15 mouse cellular contexts compared by ENCODE assay signal in genomic region chr1:37742602-37743270, GRCm38 (mm10). TPM values are rescaled to one million over a fixed set of nuclear protein-coding genes. Genes with fewer than 3 reads are reported as not detected.
DNase-seq lines count a peak whose midpoint lies in the region; ATAC-seq lines count a peak whose summit lies in the region.
"Had no signal": no experiment of that assay in that cellular context is flagged by ENCODE, and none has a peak within 500 bp of the region (broad histone marks: within the 10 kb centered on the region; RNA-seq: fewer than 3 reads in every experiment).

No protein-coding gene starts in this region.

- no peaks in the 10 kb centered on the region for H3K9me3 ChIP-seq in forebrain, embryonic 13.5 days (replicated peaks)
- 0 out of 2 replicates have a peak, but pooled peaks cover 2% of the 10 kb centered on the region for H3K9me3 ChIP-seq in forebrain, embryonic 10.5 days
- H3K9me3 ChIP-seq in hindbrain, embryonic 10.5 days = no peaks in the 10 kb centered on the region
- peaks cover 5% of the 10 kb centered on the region; the same call in 1 of the 2 replicates for H3K9me3 ChIP-seq in midbrain, embryonic 12.5 days
- no peaks in the 10 kb centered on the region for H3K9me3 ChIP-seq in kidney, embryonic 16.5 days (ENCODE audit: low read length)
- H3K9me3 ChIP-seq: liver, embryonic 13.5 days had no signal

- no peak overlapping the region for H3K4me3 ChIP-seq in forebrain, embryonic 13.5 days
- H3K4me3 ChIP-seq in forebrain, embryonic 10.5 days = no peak overlapping the region
- H3K4me3 ChIP-seq in hindbrain, embryonic 10.5 days = peak overlapping the region; percentile 25; the same call in 1 of the 2 replicates
- no peak overlapping the region for H3K4me3 ChIP-seq in midbrain, embryonic 12.5 days
- no peak overlapping the region for H3K4me3 ChIP-seq in kidney, embryonic 16.5 days (ENCODE audit: low read length)
- H3K4me3 ChIP-seq: liver, embryonic 13.5 days had no signal

- no peaks in the 10 kb centered on the region for H3K27me3 ChIP-seq in forebrain, embryonic 13.5 days
- no peaks in the 10 kb centered on the region for H3K27me3 ChIP-seq in forebrain, embryonic 10.5 days (ENCODE audit: poor library complexity, severe bottlenecking)
- no peaks in the 10 kb centered on the region for H3K27me3 ChIP-seq in hindbrain, embryonic 10.5 days (ENCODE audit: insufficient read depth, poor library complexity, severe bottlenecking)
- H3K27me3 ChIP-seq in midbrain, embryonic 12.5 days = no peaks in the 10 kb centered on the region
- H3K27me3 ChIP-seq in kidney, embryonic 16.5 days (ENCODE audit: insufficient read depth, low read length) = no peaks in the 10 kb centered on the region

- 0 out of 2 replicates have a peak overlapping the region, but pooled peaks have one; percentile 34 for H3K9ac ChIP-seq in forebrain, embryonic 13.5 days
- no peak overlapping the region for H3K9ac ChIP-seq in midbrain, embryonic 12.5 days (replicated peaks)
- no peak overlapping the region for H3K9ac ChIP-seq in kidney, embryonic 16.5 days (replicated peaks; ENCODE audit: low read length)
- H3K9ac ChIP-seq: liver, embryonic 13.5 days had no signal

- intact Hi-C loops in gastrocnemius, postnatal 14 days (cut with DNase I; ENCODE audit: low total_unique reads) = no loop called here

- H3K27ac ChIP-seq in forebrain, embryonic 13.5 days = no peak overlapping the region
- H3K27ac ChIP-seq in forebrain, embryonic 10.5 days = no peak overlapping the region
- peak overlapping the region; percentile 66 for H3K27ac ChIP-seq in hindbrain, embryonic 10.5 days
- H3K27ac ChIP-seq in midbrain, embryonic 12.5 days (replicated peaks) = no peak overlapping the region
- no peak overlapping the region for H3K27ac ChIP-seq in kidney, embryonic 16.5 days (ENCODE audit: low read length)
- H3K27ac ChIP-seq: liver, embryonic 13.5 days had no signal

- WGBS in forebrain, embryonic 13.5 days = 27% methylated on average over 14 of the region's 14 CpGs
- WGBS in forebrain, embryonic 10.5 days = 46% methylated on average over 14 of the region's 14 CpGs
- 43% methylated on average over 14 of the region's 14 CpGs for WGBS in hindbrain, embryonic 10.5 days
- 35% methylated on average over 14 of the region's 14 CpGs for WGBS in midbrain, embryonic 12.5 days
- 65% methylated on average over 14 of the region's 14 CpGs for WGBS in kidney, embryonic 16.5 days

- ATAC-seq in forebrain, embryonic 13.5 days = no peak
- no peak for ATAC-seq in midbrain, embryonic 12.5 days (ENCODE audit: low FRiP score, low read depth)
- ATAC-seq in kidney, embryonic 16.5 days (ENCODE audit: low FRiP score, low TSS enrichment) = no peak
- ATAC-seq in cerebellum, adult (ENCODE audit: insufficient number of reproducible peaks, low FRiP score, low TSS enrichment) = no peak

- H3K36me3 ChIP-seq in forebrain, embryonic 13.5 days (ENCODE audit: poor library complexity, severe bottlenecking) = no peaks in the 10 kb centered on the region
- no peaks in the 10 kb centered on the region for H3K36me3 ChIP-seq in forebrain, embryonic 10.5 days (replicated peaks)
- no peaks in the 10 kb centered on the region for H3K36me3 ChIP-seq in hindbrain, embryonic 10.5 days
- H3K36me3 ChIP-seq in midbrain, embryonic 12.5 days = no peaks in the 10 kb centered on the region
- no peaks in the 10 kb centered on the region for H3K36me3 ChIP-seq in kidney, embryonic 16.5 days (ENCODE audit: insufficient read depth, low read length)
- H3K36me3 ChIP-seq: liver, embryonic 13.5 days had no signal

- DNase-seq in forebrain, embryonic 10.5 days (ENCODE audit: extremely low spot score, low spot score) = no peak
- DNase-seq in hindbrain, embryonic 10.5 days (ENCODE audit: low spot score) = peak; percentile 7
- DNase-seq in retina, postnatal 1 day = peak; percentile 60
- DNase-seq in gastrocnemius, postnatal 14 days = no peak
- DNase-seq: adrenal gland, postnatal 14 days; cerebellum, adult 11-12 months; heart, postnatal 14 days; kidney, adult 11 months; liver, embryonic 13.5 days; lung, postnatal 14 days had no signal

- H3K4me1 ChIP-seq in forebrain, embryonic 13.5 days = no peaks in the 10 kb centered on the region; the same call in 1 of the 2 replicates
- peaks cover 7% of the 10 kb centered on the region for H3K4me1 ChIP-seq in forebrain, embryonic 10.5 days
- H3K4me1 ChIP-seq in hindbrain, embryonic 10.5 days (replicated peaks) = peaks cover 11% of the 10 kb centered on the region
- peaks cover 6% of the 10 kb centered on the region; the same call in 1 of the 2 replicates for H3K4me1 ChIP-seq in midbrain, embryonic 12.5 days
- H3K4me1 ChIP-seq in kidney, embryonic 16.5 days (ENCODE audit: insufficient read depth, low read length) = no peaks in the 10 kb centered on the region

- peak overlapping the region; percentile 33 for H3K4me2 ChIP-seq in forebrain, embryonic 13.5 days
- peak overlapping the region; percentile 30 for H3K4me2 ChIP-seq in midbrain, embryonic 12.5 days (replicated peaks)
- no peak overlapping the region for H3K4me2 ChIP-seq in kidney, embryonic 16.5 days (replicated peaks; ENCODE audit: low read depth, low read length)
- H3K4me2 ChIP-seq: liver, embryonic 13.5 days had no signal

RNA-seq across cellular contexts. Expression of gene 2010300C02Rik, which starts 22.9 kb away (rescaled TPM):
- 0.62 and 1.4 TPM in 2 replicates for polyA plus RNA-seq in forebrain, embryonic 13.5 days (2015; fragmentation: Nextera tagmentation; extraction: Ambion mirVana)
- 0.66 and 0.68 TPM in 2 replicates for polyA plus RNA-seq in forebrain, embryonic 10.5 days (2016; fragmentation: Nextera tagmentation; extraction: Ambion mirVana)
- 0.91 and 1.2 TPM in 2 replicates for polyA plus RNA-seq in hindbrain, embryonic 10.5 days (2016; fragmentation: Nextera tagmentation; extraction: Ambion mirVana)
- polyA plus RNA-seq in midbrain, embryonic 12.5 days (2016; fragmentation: Nextera tagmentation; extraction: Ambion mirVana) = 0.75 and 0.98 TPM in 2 replicates
- under 1 TPM; 0.25 to 0.35 TPM for total RNA-seq in gastrocnemius, postnatal 14 days (2021)
- 2.4 and 2.6 TPM in 2 replicates for polyA plus RNA-seq in kidney, embryonic 16.5 days (2015; fragmentation: Nextera tagmentation; extraction: Ambion mirVana)
- total RNA-seq: granulocyte monocyte progenitor cell, adult 5-6 weeks had no signal

Comparison
In these comparisons a context has a peak if more than half of its experiments do, and no peak if none do; other contexts are left out.
1. DNase-seq: peak in hindbrain, embryonic 10.5 days (single experiment) and retina, postnatal 1 day (single experiment); none in forebrain, embryonic 10.5 days (single experiment) and gastrocnemius, postnatal 14 days (single experiment).